Mouse (Mus musculus): Measurements from ENCODE around the gene Cwc15. TPM values are rescaled to one million over a fixed set of nuclear protein-coding genes. Genes with fewer than 3 reads are reported as not detected.
"Not testable (repeated sequence)": the region's sequence is repeated elsewhere in the genome, so short reads cannot be mapped to it uniquely, and the experiment has no call there.

The Cwc15 gene
- total RNA-seq (2021), result 10 to 100 TPM; 83.6 to 87.8 TPM
- long read RNA-seq, transcript Cwc15-201 (7 exons, 1,111 nt), result major isoform, 31 of 39 reads
- long read RNA-seq, partial matches to known transcripts, result 3 of 39 reads
- long read RNA-seq, other reads (novel, unspliced or antisense), result 2 of 39 reads

- peak; percentile 92 to 97 for DNase-seq (ENCODE audit: low spot score in 2 of 2)
Observed at GRCm38 (mm10) chr9:14500023-14500915, at the start of gene Cwc15, which contains the start of gene Kdm4d. Gene Cwc15 (plus strand): TSS chr9:14500617. Gene Kdm4d (minus strand): TSS chr9:14500482.

- DNase-seq (ENCODE audit: low spot score in 2 of 2), result peak in 1 of 2 experiments; percentile 5
Observed at GRCm38 (mm10) chr9:14451120-14451519, 49.3 kb upstream of the Cwc15 start.

DNA sequence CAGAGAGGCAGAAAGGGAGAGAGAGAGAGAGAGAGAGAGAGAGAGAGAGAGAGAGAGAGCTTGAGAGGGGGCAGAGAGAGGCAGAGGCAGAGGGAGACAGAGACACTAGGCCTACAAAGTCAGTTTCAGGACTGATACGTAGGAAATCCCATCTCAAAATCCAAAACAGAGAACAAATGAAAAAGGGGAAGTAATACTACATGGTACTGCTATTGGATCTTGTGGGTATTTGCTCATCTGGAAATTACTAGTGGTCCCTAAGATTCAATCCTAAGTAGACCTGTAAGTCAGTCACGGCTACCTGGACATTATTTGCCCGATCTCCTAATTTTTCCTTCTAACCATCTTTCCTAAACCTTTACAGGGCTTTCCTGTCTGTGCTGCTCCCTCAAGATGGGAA lies 44.1 kb upstream of the Cwc15 start:
- no peak for DNase-seq (ENCODE audit: low spot score in 2 of 2)

GRCm38 (mm10) chr9:14462536-14462935 lies 37.9 kb upstream of the Cwc15 start:
- DNase-seq (ENCODE audit: low spot score in 2 of 2), result not testable (repeated sequence)

DNA sequence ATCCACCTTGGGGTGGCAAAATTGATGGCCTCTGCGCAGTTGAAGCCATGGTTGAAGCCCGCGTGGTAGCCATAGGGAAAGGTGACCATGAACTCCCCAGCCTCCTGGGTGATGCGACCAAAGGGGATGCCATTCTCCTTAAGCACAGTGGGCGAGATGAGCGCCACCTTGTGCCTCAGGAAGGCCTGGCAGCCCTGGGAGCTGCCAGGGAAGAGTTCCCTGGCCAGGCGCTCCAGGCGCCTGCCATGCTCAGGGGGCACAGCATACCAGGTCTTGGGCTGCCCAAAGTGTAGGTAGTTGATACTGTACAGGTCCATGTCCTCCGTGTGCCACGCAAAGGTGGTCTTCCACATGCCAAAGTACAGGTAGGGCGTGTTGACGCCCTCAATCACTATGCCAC lies 36.7 kb upstream of the Cwc15 start:
- not testable (repeated sequence) for DNase-seq (ENCODE audit: low spot score in 2 of 2)

DNA sequence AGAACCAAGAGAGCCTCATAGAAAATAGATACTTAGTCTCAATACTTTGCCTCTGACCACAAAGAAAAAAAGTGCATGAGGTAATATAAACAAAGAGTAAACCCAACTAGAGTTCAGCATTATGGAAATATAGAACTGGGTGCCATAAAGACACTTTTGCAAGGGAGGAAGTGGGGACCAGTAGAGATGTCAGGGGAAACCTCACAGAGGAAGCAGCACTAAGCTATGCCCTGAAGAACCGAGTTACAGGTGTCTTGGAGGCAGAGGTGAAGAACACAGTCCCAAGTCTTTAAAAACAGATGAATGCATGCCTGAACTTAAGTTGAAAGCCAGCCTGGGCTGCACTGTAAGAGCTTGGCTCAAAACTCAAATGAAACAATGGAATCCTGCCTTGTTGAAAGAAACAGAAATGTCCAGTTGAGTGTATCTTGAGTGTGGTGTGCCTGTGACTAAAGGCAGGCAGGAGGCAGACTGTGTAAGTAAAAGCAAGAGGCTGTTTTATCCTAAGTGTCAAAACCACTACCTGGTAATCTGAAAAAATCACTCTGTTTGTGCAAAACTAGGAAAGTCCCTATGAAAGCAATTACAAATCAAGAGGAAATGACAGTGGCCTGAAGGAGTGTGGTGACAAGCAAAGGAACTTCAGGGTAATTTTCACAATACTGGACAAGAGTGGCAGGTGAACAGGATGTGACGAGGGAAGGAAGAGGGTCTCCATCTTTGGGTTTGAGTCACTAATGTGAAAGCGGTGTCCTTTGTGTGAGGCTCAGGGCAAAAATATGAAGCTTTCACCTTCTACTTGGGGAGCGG lies 1.3 kb upstream of the Cwc15 start:
- no peak for DNase-seq (ENCODE audit: low spot score in 2 of 2)

DNA sequence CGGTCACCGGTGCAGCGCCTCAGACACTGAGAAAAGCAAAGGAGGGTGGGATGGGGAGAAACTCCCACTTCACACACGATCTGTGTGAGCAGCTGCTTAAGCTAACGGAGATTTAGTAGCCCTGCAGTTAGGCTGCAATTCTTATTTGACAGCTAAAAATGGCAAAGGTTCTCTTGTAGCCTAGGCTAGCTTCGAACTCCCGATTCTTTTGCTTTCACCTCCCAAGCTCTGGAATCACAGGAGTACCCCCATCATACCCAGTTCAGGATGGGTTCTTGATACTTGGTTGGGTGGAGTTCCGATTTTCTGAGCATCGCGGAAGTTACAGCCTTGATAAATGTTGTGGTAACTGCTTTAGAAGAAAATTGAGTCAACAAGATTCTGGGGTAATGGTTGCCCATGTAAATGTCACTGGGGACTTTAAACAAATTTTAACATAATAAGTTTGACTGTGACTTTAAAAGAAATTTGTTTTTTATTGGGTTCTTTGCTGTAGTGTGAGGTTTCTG lies 553 bp downstream of the Cwc15 start:
- DNase-seq (ENCODE audit: low spot score in 2 of 2), result peak in 1 of 2 experiments; percentile 13

GRCm38 (mm10) chr9:14512633-14513445 lies 12.4 kb downstream of the Cwc15 start:
- DNase-seq (ENCODE audit: low spot score in 2 of 2), result peak in 1 of 2 experiments; percentile 62

DNA sequence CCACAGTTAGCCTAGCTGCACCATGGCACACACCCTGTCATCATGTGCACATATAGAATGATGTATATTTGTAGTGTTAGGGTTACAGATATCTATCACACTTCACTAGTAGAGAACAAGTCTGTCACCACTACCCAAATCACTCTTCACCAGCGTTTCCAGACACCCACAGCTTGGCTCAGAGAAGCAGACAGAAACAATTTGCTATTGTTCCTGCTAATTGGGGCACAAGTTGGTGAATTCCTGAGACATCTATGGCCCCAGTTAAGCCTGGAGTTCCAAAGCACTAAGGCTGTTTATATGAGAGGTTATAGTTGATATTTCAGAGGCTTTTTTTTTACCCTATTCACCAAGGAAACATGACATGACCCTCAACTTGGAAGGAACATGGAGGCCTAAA lies 16.9 kb downstream of the Cwc15 start:
- no peak for DNase-seq (ENCODE audit: low spot score in 2 of 2)

DNA sequence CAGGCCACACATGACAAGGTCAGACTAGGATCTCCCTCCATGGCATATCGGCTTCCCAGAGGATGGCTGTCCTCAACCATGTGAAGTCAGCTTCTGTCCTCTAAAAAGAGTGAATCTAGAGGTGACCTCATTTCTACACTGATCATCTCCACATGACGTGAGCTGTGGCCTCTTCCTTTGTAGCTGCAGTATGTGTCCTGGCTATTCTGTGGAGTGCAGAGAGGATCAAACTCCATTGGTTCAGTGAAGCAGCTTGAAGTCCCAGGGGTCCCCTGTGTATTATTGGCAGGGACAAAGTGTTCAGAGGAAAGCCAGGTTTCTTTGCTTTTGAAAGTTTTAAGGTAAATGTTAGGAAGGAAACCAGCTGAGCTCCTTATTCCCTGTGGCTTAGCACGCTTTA lies 17.7 kb downstream of the Cwc15 start:
- DNase-seq (ENCODE audit: low spot score in 2 of 2), result no peak

GRCm38 (mm10) chr9:14520971-14521670 lies 20.7 kb downstream of the Cwc15 start:
- no peak for DNase-seq (ENCODE audit: low spot score in 2 of 2)

DNA sequence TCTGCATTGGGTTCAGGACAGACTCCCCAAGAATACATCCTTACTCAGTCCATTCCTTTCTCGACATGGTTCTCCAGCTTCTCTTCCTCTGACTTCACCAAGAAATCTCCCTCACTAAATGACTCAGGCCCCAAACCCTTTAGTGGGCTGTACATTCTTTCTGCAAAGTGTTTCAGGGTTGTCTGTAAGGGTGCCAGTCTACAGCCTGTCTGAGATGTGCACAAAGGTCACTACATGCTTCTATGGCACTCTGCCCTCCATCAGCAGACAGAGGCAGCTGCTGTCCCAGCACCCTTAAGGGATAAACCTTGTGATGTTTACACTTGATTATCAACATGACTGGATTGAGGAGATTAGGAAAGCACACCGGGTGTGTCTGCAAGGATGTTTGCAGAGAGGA lies 21.3 kb downstream of the Cwc15 start:
- DNase-seq (ENCODE audit: low spot score in 2 of 2), result no peak

DNA sequence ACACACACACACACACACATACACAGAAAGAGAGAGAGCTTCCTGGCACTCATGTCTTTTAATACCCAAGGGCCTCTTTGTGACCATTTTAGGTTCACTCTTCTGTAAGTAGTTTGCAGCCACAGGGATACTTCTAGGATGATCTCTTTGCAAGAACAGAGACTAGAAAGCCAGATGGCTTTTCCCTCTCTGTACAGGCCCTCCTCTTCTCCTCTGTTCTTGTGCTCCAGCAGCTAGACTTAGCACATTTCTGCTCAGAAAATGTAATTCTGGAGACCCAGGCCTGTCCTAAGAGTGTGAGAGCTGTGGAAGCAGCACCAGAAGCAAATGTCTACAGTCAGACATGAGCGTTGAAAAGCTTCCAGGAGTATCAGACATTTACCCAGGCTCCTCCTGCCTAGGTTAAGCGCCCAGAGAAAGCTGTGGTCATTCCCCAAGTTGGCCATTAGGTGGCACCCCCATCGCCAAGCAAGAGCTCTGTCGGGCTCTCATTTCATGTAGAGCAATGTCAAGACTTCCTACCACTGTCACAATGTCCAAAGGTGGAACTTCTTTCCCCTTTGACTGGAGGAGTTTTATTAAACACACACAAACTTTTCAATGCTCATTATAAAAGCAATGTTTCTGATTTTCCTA lies 23.1 kb downstream of the Cwc15 start:
- DNase-seq (ENCODE audit: low spot score in 2 of 2), result peak; percentile 70 to 91

DNA sequence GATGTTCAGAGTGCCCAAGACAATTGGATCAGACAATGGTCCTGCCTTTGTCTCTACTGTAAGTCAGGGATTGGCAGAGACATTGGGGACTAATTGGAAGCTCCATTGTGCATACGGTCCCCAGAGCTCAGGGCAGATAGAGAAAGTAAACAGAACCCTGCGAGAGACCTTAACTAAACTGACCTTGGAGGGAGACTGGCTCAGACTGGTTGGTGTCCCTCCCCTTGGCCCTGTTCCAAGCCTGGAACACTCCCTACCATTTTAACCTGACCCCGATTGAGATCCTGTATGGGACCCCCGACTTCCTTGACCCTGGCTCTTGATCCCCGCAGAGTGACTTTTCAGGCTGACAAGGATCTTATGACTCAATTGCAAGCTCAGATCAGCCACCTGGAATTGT lies 29.6 kb downstream of the Cwc15 start:
- no peak for DNase-seq (ENCODE audit: low spot score in 2 of 2)

- no peak for DNase-seq (ENCODE audit: low spot score in 2 of 2)
Observed at GRCm38 (mm10) chr9:14532283-14532682, 31.9 kb downstream of the Cwc15 start.

DNA sequence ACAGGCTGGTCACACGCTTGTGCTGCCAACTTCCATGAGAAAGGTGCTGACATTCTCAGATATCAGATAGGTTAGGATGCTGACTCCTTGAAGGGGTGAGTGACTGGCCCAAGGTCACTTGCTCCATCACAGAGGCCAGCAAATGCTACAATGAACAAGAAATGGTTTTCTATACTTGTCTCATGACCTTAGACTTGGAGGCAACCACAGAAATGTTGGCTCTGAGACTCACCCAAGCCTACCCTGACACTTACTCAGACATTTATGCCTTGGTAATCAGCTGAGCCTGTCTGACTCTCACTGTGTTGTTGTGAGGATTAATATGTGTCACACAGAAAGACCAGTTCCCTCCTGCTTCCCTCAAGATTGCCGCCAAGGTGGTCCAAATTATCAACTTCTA lies 33.2 kb downstream of the Cwc15 start:
- no peak for DNase-seq (ENCODE audit: low spot score in 2 of 2)

- DNase-seq (ENCODE audit: low spot score in 2 of 2), result no peak
Observed at GRCm38 (mm10) chr9:14534833-14535456, 34.5 kb downstream of the Cwc15 start.

DNA sequence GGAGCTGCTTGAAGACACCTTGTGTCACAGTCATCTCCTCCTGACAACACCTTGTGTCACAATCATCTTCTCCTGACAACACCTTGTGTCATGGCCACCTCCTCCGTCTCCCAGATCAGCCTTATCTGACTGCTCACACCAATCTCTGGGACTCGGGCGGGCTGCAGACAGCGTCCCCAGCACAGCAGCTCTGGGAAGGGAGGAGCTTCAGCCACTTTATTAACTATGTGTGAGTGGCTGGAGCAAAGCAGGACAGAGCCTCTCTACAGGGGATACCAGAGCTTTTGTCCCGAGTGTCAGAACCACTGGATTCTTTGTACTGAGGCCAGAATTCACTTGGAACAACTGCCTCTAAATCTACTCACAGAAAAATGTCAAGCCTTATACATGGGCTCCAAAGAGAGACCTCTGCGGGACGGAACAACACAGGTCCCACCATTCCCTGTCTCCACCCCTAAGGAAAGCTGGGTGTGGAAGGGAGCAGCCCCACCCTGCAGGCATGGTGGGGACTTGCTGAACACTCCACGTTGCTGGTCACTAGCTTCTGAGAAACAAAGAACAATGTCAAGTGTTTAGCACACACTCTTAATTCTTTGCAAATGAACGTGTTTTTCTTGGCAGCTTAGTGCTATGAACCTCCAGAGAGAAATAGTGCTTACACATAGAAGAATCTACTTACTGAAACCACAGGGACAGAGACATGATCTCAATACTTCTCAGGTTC lies 43.8 kb downstream of the Cwc15 start:
- no peak for DNase-seq (ENCODE audit: low spot score in 2 of 2)

Measured in layer of hippocampus, adult 18-20 months (tissue).